Mouse (Mus musculus) liver, embryonic 14.5 days (tissue): ENCODE measurements around the gene Tbx1.

Experiments used
- CTCF ChIP-seq: IDR thresholded peaks from 2 replicates; pipeline ENCODE4 v1.5.1; 2016; ENCODE audit warnings: antibody characterized with exemption, low read depth, control low read depth
- EP300 ChIP-seq: IDR thresholded peaks from 2 replicates; pipeline ENCODE4 v1.6.1; 2016; ENCODE audit warnings: antibody characterized with exemption, low read depth

GRCm38 (mm10) chr16:18608226-18608625, 17.8 kb upstream of the Tbx1 start:
- TF ChIP-seq EP300 (no peak), CTCF (no peak)
